Mouse (Mus musculus): Measurements from ENCODE around the gene Gm765.

Gm765 gene

GRCm38 (mm10) chr6:98210237-98210636 lies 132.3 kb downstream of the Gm765 start:
- DNase-seq, result no peak

GRCm38 (mm10) chr6:98208051-98208450 lies 134.5 kb downstream of the Gm765 start:
- no peak for DNase-seq

DNA sequence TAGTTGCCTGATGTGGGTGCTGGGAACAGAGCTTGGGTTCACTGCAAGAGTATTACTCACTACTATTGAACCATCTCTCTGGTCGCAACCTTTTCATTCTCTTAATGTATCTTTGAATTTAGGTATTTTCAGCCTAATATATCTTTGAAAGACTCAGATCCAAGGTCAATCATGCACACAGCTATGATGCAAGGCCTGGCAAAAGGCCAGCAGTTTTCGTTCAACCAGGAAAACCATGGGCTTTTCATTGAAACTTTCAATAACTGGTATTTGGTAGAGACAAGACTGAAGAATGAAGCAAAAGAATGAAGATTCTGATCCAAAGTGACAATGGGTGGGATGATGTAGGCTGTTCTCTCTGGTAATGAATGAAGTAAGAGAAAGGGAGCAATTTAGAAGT lies 143.8 kb downstream of the Gm765 start:
- no peak for DNase-seq

GRCm38 (mm10) chr6:98190745-98191442 lies 151.7 kb downstream of the Gm765 start:
- DNase-seq, result no peak
